Mouse (Mus musculus) liver, embryonic 14.5 days (tissue): ENCODE results near the gene Cmtm3. TPM values are rescaled to one million over a fixed set of nuclear protein-coding genes. Genes with fewer than 3 reads are reported as not detected.

Experiments
- ATAC-seq: fragments of 200-750 bp; cut with Nextera tagmentation; 2 replicates; pipeline ENCODE4 v1.8.0; 2017; ENCODE audit warnings: moderate number of reproducible peaks, mild to moderate bottlenecking, moderate library complexity; ENCODE audit not compliant: insufficient read depth
- DNase-seq, 3 experiments: peaks; one replicate each; pipeline ENCODE4 v3.0.0-alpha.2; 2012 to 2013; ENCODE audit warnings: low read depth in 3 of 3, low spot score in 3 of 3
- H3K27ac ChIP-seq: fragments of 300-500 bp; sonication (generic); 2 replicates; pipeline ENCODE4 v1.5.1; 2014; ENCODE audit warnings: moderate library complexity, mild to moderate bottlenecking, control low read depth, inconsistent platforms
- H3K27me3 ChIP-seq: fragments of 300-500 bp; sonication (generic); 2 replicates; pipeline ENCODE4 v1.6.1; 2014; ENCODE audit warnings: mild to moderate bottlenecking, low read length, moderate library complexity; ENCODE audit not compliant: control insufficient read depth, insufficient read depth
- H3K36me3 ChIP-seq: fragments of 300-500 bp; sonication (generic); replicated peaks from 2 replicates; pipeline ENCODE4 v1.6.1; 2014; ENCODE audit warnings: low read depth; ENCODE audit not compliant: control insufficient read depth, insufficient read depth
- H3K4me1 ChIP-seq, 2 experiments: fragments of 200-500 bp in 1 of 2; fragments of 300-500 bp in 1 of 2; sonication (generic) in 1 of 2; replicated peaks; 2 replicates each; pipeline ENCODE4 v1.6.1; 2012 to 2014; ENCODE audit warnings: antibody characterized with exemption in 1 of 2, inconsistent platforms in 1 of 2, low read length in 1 of 2; ENCODE audit not compliant: control insufficient read depth in 2 of 2, insufficient read depth in 2 of 2
- H3K4me2 ChIP-seq: fragments of 300-500 bp; sonication (generic); 2 replicates; pipeline ENCODE4 v1.6.1; 2014; ENCODE audit warnings: low read depth, mild to moderate bottlenecking, control low read depth, moderate library complexity
- H3K4me3 ChIP-seq, 2 experiments: fragments of 200-500 bp in 1 of 2; fragments of 300-500 bp in 1 of 2; sonication (generic) in 1 of 2; 2 replicates each; pipeline ENCODE4 v1.5.1; 2012 to 2014; ENCODE audit warnings: low read depth in 2 of 2, low read length in 2 of 2, mild to moderate bottlenecking in 2 of 2, control low read depth in 1 of 2, inconsistent platforms in 1 of 2, moderate library complexity in 1 of 2; ENCODE audit not compliant: insufficient read depth in 1 of 2
- H3K9ac ChIP-seq: fragments of 300-500 bp; sonication (generic); replicated peaks from 2 replicates; pipeline ENCODE4 v1.6.1; 2014; ENCODE audit warnings: mild to moderate bottlenecking, control low read depth, moderate library complexity
- H3K9me3 ChIP-seq: fragments of 300-500 bp; sonication (generic); 2 replicates; pipeline ENCODE4 v1.6.1; 2016; ENCODE audit warnings: low read length, mixed read lengths; ENCODE audit not compliant: control insufficient read depth
- CTCF ChIP-seq: IDR thresholded peaks from 2 replicates; pipeline ENCODE4 v1.5.1; 2016; ENCODE audit warnings: antibody characterized with exemption, low read depth, control low read depth
- EP300 ChIP-seq: IDR thresholded peaks from 2 replicates; pipeline ENCODE4 v1.6.1; 2016; ENCODE audit warnings: antibody characterized with exemption, low read depth
- WGBS: fragments of 180-500 bp; shearing (Covaris S2); extraction: QIAGEN DNeasy Blood & Tissue Kit; methylation state at CpG from one replicate; pipeline ENCODE4 v1.1.7; 2014; ENCODE audit not compliant: insufficient replicate concordance; 5-methylcytosine and 5-hydroxymethylcytosine counted together
- polyA plus RNA-seq, 2 experiments: library from polyadenylated mRNA; depleted of rRNA in 1 of 2; stranded (reverse) in 1 of 2; unstranded in 1 of 2; fragments of >200 nt; fragmentation: Nextera tagmentation in 1 of 2; extraction: Ambion mirVana in 1 of 2; gene quantifications; 2 replicates each; pipeline versions ENCODE4 v1.2.1 to v1.2.3; 2012 to 2014

Cmtm3 gene
- polyA plus RNA-seq, 2 experiments: 14.3 to 14.6 TPM

GRCm38 (mm10) chr8:104367398-104367797 is 28.2 kb downstream of the Cmtm3 start:
- no peak for TF ChIP-seq CTCF
- no peak for TF ChIP-seq EP300
- H3K4me2 ChIP-seq: no peak overlapping the region
- no peak overlapping the region for H3K9ac ChIP-seq

GRCm38 (mm10) chr8:104369591-104369990 is 30.4 kb downstream of the Cmtm3 start:
- no peak overlapping the region for H3K4me2 ChIP-seq
- no peaks in the 10 kb centered on the region; a peak in 1 of 4 replicates for H3K4me1 ChIP-seq
- H3K9ac ChIP-seq: no peak overlapping the region
- no peaks in the 10 kb centered on the region for H3K27me3 ChIP-seq
- ATAC-seq (no peak), DNase-seq (no peak)
- no peak overlapping the region for H3K27ac ChIP-seq
- 75% methylated on average over 12 of the region's 12 CpGs for WGBS
- no peaks in the 10 kb centered on the region for H3K36me3 ChIP-seq
- H3K4me3 ChIP-seq: no peak overlapping the region
- TF ChIP-seq CTCF (no peak), EP300 (no peak)
- H3K9me3 ChIP-seq: no peaks in the 10 kb centered on the region

More at GRCm38 (mm10) chr8:104367398-104367797, 28.2 kb downstream of the Cmtm3 start:
- no peak overlapping the region for H3K27ac ChIP-seq
- no peak overlapping the region for H3K4me3 ChIP-seq
- 62% methylated on average over 5 of the region's 5 CpGs for WGBS
- DNase-seq (no peak), ATAC-seq (no peak)
- H3K9me3 ChIP-seq: no peaks in the 10 kb centered on the region
- H3K4me1 ChIP-seq: no peaks in the 10 kb centered on the region
- no peaks in the 10 kb centered on the region for H3K36me3 ChIP-seq
- no peaks in the 10 kb centered on the region for H3K27me3 ChIP-seq

GRCm38 (mm10) chr8:104370071-104370470 is 30.9 kb downstream of the Cmtm3 start:
- no peak for TF ChIP-seq CTCF
- TF ChIP-seq EP300: no peak
- Histone ChIP-seq H3K4me3 (no peak overlapping the region), H3K4me2 (no peak overlapping the region), H3K27ac (no peak overlapping the region), H3K36me3 (no peaks in the 10 kb centered on the region), H3K27me3 (no peaks in the 10 kb centered on the region), H3K4me1 (no peaks in the 10 kb centered on the region; a peak in 1 of 4 replicates), H3K9ac (no peak overlapping the region), H3K9me3 (no peaks in the 10 kb centered on the region)
- 53% methylated on average over 6 of the region's 6 CpGs for WGBS
- no peak for DNase-seq
- no peak for ATAC-seq

GRCm38 (mm10) chr8:104371121-104371520 is 31.9 kb downstream of the Cmtm3 start:
- Histone ChIP-seq H3K27ac (no peak overlapping the region), H3K36me3 (no peaks in the 10 kb centered on the region), H3K9me3 (no peaks in the 10 kb centered on the region), H3K4me2 (no peak overlapping the region), H3K27me3 (no peaks in the 10 kb centered on the region), H3K9ac (no peak overlapping the region), H3K4me3 (no peak overlapping the region), H3K4me1 (no peaks in the 10 kb centered on the region; a peak in 1 of 4 replicates)
- WGBS: 62% methylated on average over 6 of the region's 6 CpGs
- ATAC-seq (no peak), DNase-seq (no peak)
- TF ChIP-seq EP300: no peak
- TF ChIP-seq CTCF: no peak

GRCm38 (mm10) chr8:104373779-104374178 is 34.6 kb downstream of the Cmtm3 start:
- H3K27me3 ChIP-seq: no peaks in the 10 kb centered on the region
- H3K4me1 ChIP-seq: no peaks in the 10 kb centered on the region; a peak in 1 of 4 replicates
- no peak overlapping the region for H3K4me2 ChIP-seq
- no peaks in the 10 kb centered on the region for H3K36me3 ChIP-seq
- no peak for DNase-seq
- H3K9ac ChIP-seq: no peak overlapping the region
- ATAC-seq: no peak
- H3K4me3 ChIP-seq: no peak overlapping the region
- TF ChIP-seq EP300 (no peak), CTCF (peak; percentile 33; the same call in 1 of the 2 replicates)
- whole genome bisulfite sequencing: 70% methylated on average over 11 of the region's 11 CpGs
- H3K27ac ChIP-seq: no peak overlapping the region
- H3K9me3 ChIP-seq: no peaks in the 10 kb centered on the region
